Mouse (Mus musculus): ENCODE measurements around the gene Palm3.

GRCm38 (mm10) chr8:83999057-83999705 is 22.1 kb upstream of the Palm3 start:
- TF ChIP-seq POLR2A (IDR thresholded peaks at IDR 0.05; ENCODE audit: borderline replicate concordance, extremely low read depth, low read depth, low read length): no peak
- TF ChIP-seq CTCF (IDR thresholded peaks at IDR 0.05; ENCODE audit: insufficient read depth, low read length): no peak
